Mouse (Mus musculus): ENCODE data around the gene Pou2f3.

Pou2f3 gene

DNA sequence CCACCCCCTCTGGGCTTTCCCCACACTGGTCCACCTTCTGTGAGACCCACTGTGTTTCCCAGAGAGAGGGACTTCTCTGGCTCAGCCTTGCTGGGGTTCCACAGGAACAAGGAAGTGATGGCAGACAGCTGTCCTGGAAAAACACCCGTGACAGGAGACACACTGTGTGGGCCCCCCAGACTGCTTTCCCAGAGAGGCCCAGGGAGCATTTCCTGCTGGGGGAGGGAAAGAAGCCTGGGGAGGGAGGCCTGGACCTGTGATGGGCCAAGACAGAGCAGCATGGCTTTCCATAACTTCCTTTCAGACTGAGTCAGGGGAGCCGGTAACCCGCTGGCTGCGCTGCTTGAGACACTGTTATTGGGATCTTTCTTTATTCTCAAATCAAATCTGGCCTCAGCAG, 20.7 kb upstream of the Pou2f3 start:
- no peak for DNase-seq (ENCODE audit: low spot score)

DNA sequence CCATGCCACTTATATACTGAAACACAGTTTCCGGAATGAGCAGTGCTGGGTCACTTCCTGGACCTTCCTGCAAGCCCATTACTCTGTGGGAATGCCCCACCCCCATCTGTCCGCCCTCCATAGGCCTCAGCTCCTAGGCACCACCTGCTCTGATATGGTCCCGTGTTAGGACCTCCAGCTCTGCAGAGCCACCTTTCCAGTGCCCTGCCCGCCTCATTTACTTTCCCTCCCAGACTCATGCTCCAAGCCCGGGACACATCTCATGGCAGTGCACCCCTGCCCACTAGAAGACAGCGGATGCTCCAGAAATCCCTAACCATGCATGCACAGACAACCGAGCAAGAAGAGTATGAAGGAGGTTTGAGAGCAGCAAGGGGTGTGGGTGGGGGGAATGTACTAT, 19.8 kb upstream of the Pou2f3 start:
- no peak for DNase-seq (ENCODE audit: low spot score)

DNA sequence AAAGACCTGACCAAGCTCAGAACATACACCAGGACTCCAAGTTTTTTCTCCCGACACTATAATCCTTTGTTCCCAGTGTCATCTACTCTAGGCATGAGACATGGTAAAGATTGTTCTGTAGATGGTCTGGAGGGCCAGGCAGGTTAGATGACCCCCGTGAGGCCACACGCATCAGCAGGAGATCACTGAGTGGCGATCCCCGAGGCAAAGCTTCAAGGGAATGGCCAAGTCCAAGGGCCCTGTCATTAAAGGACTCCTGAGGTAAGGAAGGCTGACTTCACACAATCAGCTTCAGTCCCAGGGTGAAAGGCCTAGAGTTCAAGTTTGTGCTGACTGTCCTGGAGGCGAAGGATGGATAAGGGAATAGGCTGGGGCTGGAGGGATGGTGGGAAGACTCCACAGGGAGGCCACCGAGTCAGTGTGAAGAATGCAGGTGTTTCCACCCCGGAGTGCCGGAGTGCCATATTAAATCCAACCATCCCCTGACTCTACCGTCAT, 19.3 kb upstream of the Pou2f3 start:
- no peak for DNase-seq (ENCODE audit: low spot score)

DNA sequence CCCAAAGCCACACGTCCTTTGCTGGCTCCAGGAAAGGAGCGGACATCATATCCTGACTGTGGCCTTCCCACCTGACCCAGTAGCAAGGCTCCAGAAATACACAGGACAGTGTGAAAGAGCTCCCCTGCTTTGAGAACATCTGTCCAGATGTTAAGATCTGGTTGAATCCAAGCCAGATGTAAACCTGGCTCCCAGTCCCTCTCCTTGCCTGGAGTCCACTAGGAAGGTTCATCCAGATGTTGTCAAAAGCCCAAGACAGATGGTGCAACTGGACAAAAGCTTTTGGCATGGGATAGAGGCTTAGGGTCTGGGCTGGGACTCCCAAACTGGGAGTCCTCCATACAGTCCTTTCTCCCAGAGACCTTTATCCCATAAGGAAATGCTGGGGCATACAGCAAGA, 18.6 kb upstream of the Pou2f3 start:
- DNase-seq (ENCODE audit: low spot score) = no peak

DNA sequence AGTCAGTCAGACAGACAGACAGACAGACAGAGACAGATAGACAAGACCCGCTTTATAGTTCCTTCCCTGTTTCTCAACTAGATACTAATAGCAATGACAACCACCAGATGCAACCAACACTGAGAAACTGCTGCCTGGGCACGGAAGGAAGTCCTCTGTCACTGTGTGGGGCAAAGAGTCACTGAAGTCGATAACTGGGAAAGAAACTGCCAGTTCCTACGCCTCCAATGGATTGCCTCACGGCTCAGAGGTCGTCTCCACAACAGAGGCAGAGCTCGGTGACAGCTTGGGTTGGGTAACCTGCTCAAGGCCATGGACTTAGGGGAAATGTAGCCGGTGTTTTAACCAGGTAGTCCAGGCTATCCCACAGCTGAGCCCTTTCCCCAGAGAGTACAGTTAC, 17.5 kb upstream of the Pou2f3 start:
- no peak for DNase-seq (ENCODE audit: low spot score)

DNA sequence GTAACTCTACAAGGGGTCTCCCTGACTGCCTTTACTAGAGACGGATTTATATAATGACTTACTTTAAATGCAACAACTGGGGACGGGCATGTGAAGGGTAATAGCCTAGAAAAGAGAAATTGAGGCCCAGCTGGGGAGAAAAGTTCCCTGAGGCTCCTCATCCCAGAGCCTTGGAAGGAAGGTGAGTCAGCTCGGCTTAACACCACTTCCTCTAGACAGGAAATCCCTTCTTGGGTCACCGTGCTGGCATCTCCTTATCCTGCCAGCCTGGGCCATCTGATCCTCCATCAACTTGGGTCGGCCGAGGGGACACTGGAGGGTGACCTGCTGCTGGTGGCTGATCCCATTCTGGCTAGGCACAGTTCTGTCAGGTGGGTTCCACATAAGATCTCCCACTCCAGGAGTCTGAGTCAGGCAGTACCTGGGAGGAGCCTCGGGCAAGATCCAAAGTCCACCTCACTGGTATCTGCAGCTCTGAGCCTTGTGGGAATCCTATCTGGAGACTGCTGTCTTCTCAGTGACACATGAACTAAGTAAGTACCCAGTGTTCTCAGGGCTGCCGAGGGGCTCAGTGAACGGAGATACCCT, 16.5 kb upstream of the Pou2f3 start:
- DNase-seq (ENCODE audit: low spot score) = no peak

DNA sequence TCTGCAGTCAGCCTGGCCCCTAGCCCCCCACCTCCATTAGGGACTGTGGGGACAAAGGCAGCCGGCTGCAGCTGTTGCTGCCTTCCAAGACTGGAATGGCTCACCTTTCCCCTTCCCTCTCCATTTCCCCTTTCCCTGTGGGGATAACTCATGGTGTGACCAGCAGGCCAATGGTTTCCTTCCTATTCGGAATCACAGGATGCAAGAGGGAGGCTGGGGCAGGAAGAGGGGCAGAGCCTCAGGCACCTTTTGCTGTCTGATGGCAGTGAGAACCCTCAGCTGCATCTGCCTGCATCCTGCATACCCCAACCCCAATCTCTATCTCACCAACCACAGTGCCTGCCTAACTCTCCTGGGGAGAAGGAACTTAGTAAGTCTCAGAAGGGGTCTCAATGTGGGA, 15.3 kb upstream of the Pou2f3 start:
- no peak for DNase-seq (ENCODE audit: low spot score)

DNA sequence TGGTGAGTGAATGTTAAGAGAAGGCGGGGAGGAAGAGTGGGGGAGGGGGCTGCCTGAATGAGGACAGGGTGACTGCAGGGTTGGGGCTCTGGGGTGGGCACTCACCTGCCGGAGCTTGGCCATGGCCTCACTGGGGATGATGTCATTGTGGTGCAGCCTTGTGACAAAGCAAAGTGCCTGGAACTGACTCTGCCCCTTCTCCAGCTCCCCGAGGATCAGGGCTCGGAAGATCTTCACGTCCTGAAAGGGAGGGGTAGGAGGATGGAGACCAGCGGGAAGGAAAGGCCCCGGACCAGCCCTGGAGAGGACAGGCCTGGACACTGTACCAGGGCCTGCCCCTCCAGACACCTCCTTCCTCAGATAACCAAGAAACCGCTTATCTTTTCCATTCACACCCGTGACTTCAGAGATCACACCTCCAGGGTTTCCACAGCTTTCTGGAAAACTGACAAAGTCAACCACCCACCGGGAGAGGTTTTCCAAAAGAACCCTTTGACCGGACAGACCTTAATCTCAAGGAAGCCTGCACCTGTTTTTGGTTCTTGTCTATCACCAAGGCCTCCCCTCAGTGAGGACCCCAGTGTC, 14.7 kb upstream of the Pou2f3 start:
- DNase-seq (ENCODE audit: low spot score) = no peak

DNA sequence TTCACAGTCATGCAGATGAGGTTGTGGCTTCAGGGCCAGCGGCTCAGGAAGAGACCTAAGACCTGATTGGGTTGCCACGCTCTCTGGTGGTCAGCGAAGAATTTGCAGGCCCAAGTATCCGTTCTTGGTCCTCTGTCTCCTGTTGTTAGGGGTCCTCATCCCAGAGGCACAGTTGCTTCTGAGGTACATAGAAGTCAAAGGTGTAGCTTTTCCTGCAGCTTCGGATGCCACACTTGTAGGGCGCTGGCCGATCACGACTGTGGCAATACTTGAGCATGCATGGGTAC, 12.2 kb upstream of the Pou2f3 start:
- no peak for DNase-seq (ENCODE audit: low spot score)

DNA sequence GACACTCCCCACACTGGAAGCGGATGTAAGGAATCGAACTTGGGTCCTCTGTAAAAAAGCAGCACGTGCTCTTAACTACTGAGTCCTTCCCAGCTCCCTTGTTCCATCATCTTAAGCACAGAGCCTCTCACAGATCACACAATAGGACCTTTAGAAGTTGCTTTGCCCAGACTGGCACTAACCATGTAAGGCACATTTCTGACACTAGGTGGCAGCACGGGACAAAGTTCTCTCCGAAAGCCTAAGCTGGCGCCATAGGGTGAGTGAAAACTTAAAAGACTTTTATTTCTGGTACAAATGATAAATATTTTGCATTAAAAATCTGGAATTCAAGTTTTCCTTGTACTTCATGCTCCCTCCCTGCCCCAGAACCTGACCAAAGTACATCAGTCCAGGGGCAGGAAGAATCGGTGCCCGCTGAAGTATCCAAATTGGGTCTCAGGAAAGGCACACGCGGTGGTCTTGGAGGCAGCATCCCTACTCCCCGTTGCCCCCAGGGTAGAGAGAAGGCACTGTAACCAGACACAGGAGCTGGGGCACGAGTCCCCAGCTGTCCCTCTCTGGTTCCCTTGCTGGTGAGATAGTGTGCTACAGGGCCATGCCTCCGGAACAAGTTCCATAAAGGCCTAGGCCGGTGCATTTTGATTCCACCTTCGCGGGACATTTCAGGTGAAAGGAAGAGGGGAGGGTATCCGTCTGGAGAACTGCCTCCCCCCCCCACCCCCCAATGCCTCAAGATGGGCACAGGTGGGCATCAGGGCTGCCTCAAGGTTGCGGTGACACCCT, 11.7 kb upstream of the Pou2f3 start:
- peak; percentile 77 for DNase-seq (ENCODE audit: low spot score)

DNA sequence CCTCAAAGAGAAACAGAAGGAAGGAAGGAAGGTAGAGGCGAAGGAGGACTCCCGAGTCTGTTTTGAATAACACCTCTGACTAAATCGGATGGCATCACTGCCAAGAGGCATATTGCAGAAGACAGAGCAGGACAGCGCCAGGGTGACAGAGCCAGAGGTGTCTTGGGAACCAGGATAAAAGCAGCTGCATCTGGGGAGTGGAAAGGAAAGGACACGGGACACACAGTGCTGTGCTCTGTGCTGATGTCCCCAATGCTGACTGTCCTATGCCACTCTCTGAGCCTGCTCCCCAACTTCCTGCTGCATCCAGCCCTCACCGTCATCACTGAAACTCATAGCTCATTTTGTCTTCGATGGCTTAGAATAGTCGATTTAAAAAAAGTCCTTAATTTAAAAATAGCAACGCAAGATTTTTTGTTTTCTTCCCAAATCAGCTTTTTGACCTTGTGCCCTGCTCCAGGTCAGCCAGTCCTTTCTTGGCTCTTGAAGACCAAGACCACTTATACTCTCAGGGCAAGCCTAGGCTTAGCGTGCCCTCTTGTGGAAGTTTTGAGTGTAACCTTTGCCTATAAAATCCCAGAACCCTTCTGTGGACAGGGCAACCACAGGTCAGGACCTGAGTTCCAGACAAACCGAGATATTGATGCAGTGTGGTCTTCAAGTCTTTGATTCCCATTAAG, 742 bp upstream of the Pou2f3 start:
- DNase-seq (ENCODE audit: low spot score) = peak; percentile 50

DNA sequence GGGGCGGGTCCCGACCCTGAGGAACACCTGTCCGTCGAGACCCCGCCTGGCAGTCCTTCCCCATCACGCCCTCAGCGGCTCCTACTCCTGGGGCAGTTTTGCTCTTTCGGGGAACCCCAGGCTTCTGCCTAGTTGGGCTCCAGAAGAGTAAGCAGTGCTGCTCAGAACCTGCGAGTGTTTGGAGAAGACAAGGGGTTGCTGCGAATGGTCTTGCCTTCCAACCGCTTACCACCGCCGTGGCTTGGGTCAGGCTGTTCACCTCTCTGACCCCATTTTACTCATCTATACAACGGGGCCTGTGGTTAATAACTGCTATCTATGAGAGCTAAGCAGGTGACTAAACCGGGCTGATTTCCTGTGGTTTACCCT, 4.2 kb downstream of the Pou2f3 start:
- no peak for DNase-seq (ENCODE audit: low spot score)

DNA sequence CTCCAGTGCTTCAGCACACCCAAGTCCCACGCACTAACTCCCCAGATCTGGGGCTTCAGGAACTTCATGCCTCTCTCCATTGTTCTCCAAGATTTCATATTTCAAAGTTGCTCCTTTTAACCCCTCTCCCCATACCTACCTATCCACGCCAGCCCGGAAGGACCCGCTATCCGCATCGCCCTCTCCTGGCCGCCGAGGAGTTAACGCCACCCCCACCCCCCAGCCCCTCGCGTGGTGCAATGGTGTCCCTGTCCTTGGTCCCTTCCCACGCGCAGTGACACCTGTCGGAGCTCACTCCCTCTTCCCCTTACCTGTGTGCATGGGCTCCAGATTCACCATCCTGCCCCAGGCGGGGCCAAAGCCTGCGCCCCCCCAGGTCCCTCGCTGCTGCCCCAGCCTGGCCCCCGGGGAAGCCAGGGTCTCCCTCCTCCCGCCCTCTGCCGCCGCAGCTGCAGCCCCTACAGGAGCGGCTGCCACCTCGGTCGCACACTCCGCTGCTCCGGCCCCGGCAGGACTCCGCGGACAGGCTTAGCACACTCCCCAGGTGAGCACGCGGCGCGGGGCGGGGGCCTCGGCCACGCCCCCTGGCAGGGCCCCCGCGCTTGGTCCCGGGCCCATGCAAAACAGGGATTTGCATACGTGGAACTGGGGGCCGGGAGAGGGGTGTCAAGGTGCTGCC, 4.7 kb downstream of the Pou2f3 start:
- no peak for DNase-seq (ENCODE audit: low spot score)

DNA sequence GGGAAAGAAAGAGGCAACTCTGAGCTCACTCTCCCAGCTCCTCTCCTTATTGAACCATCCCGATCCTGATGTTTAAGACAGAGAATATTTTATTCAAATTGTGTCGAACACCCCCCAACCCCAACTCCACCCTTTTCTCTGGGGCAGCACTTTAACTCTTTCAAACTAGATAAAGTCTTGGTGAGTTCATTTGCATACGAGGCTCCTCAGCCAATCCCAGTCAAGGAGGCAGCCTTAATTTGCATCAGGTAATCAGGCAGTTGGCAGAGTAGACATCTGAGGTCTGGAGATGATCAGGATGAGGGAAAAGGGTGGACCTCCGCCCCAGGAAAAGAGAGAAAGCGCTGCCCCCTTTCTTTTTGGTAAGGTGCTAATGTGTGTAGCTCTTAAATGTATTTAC, 10.0 kb downstream of the Pou2f3 start:
- no peak for DNase-seq (ENCODE audit: low spot score)

DNA sequence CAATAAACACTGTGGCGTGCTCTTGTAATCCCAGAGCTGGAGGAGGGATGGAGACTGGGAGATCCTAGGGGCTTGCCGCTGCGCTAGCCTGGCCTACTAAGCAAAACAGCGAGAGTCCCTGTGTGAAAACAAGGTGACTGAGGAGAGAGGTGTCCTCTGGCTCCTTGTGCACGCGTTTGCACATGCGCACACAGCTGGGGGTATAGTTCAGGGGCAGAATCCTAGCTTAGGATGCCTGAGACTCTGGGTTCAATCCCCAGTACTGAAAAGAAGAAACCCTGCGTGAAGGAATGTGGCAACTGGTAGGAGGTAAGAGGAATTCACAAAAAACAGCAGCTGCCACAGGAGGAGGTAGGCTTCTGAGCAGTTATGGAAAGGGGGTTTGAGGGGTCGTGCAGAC, 16.2 kb downstream of the Pou2f3 start:
- DNase-seq (ENCODE audit: low spot score) = no peak

DNA sequence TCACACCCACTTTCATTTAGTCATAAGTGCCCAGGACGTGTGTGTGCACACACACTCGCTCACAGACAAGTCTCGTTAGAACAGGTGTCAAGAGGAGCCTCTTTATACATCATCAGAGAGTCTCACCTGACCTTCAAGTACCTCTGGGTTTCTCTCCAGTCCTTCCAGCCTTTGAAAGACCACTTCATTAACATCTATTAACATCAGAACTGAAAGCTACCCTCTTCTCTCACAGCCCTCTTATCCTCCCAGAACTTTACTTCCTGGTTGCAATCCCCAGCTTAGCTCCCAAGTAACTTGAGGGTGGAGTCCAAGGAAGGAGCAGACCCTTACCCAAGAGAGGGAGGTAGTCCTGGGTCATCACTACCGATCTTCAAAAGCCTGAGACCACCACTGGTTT, 18.6 kb downstream of the Pou2f3 start:
- DNase-seq (ENCODE audit: low spot score) = no peak

DNA sequence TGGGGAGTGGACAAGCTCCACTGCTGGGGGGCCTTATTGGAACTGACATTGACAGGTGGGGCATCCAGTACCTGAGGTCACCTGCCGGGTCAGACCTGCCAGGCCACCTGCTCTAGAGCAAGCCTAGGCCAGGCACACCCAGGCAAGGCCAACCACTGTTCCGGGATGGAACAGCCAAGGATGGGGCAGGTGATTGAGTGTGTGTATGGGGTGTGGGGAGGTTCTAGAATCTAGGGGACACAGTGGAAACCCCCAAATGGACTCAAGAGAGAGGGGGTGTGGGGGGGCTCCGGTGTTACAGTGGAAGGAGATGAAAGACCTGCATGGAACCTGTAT, 21.2 kb downstream of the Pou2f3 start:
- DNase-seq (ENCODE audit: low spot score) = no peak

DNA sequence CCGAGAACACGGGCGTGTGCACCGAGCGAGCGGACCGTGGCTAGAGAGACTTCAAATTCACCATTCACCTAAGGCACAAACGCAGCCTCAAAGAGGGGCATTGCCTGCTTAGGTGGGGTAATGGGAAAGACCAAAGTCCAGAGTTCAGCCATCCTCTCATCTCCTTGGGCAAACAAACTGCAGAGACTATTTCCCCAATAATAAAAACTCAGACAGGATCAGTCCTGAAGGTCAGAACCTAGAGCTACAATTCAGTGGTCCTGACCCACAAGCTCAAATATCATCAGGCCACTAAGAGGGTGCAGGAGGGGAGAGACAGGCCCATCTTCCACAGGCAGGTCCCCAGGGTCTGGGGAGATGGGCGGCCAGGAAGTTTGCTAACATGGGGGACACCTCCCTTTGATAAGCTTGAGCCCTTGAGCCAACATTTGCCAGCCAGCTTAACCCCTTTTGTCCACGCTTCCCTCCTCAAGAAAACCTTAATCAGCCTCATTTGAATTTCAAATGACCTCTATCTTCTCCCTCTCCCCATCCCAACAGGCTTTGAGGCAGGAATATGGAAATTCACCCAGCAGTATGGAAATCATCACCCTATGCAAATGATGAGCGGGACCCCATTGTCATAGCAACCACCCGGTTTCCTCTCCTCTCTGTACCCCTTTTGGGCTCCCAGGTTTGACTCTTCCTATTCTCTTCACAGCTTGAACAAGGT, 21.7 kb downstream of the Pou2f3 start:
- no peak for DNase-seq (ENCODE audit: low spot score)

DNA sequence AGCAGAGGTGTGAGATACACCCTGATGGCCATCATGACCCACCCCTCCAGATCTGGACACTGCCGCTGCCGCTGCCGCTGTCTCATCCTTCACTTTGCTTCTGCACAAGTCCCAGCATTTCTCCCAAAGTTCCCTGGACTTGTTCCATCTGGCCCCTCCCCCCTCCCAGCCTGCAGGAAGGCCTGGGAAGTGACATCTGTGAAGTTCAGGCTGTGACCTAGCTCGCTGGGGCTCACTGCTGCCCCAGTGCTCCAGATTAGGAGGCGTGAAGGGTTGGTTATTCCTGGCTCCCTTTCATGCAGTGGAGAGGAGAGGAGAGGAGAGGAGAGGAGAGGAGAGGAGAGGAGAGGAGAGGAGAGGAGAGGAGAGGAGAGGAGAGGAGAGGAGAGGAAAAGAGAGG, 30.6 kb downstream of the Pou2f3 start:
- DNase-seq (ENCODE audit: low spot score) = no peak

DNA sequence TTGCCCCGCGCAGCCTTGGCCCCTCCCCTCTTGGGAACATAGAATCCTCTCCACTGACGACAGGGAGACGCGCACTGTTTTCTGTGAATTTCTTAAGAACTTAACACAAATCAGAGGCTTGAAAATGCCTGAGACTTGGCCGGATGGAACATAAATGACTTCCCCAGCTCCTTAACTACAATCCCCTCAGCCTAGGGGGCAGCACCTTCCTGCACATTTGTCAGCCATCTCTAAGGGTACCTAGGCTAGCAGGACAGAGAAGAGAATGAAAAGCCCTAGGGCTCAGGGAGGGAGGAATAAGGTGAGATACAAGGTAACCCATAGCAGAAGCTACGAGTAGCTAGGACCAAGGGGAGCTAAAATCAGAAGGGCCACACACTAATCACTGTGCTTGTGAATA, 32.0 kb downstream of the Pou2f3 start:
- DNase-seq (ENCODE audit: low spot score) = no peak

DNA sequence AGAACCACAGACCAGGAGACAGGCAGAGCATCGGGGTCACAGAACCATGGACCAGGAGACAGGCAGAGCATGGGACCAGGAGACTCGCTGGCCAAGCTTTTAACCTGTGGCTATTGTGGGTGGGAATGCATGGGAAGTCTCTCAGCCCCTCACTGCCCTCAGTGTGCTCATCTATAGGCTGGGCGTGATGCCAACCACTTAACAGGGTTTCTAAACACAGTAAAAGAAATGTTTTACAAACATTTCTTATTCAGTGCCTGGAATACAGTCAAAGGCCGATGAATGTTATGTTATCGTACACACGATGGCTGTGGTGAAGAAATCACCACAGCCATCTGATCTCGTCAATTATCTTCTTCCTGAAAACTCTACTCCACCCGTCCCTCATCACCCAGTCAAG, 43.1 kb downstream of the Pou2f3 start:
- DNase-seq (ENCODE audit: low spot score) = no peak

DNA sequence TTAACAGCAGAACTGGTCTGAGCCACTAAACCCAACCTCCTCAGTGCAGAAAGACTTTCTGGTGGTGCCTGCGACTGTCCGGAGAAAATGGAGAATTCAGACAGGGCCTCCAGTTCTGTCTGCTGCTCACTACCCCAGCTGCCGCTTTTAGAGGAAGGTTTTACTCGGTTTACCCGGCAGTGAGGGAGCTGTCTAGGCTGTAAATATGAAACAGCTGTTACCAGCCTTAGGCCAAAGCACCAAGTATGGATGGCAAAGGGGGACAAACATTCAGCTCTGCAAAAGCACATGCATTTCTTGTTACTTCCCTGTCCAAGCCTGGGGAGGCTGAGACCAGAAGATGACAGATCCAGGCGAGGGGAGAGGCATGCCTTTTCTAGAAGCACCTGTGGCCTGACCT, 43.8 kb downstream of the Pou2f3 start:
- DNase-seq (ENCODE audit: low spot score) = no peak

Data from ovary, postnatal 36 days (tissue).